Mouse (Mus musculus): ENCODE data around the gene Tm4sf19. TPM values are rescaled to one million over a fixed set of nuclear protein-coding genes. Genes with fewer than 3 reads are reported as not detected.
A peak's percentile ranks its signal among the peaks of the same experiment; 100 is the strongest.

The Tm4sf19 gene
- polyA plus RNA-seq, 1 experiment from 2014 or later, result not detected

DNA sequence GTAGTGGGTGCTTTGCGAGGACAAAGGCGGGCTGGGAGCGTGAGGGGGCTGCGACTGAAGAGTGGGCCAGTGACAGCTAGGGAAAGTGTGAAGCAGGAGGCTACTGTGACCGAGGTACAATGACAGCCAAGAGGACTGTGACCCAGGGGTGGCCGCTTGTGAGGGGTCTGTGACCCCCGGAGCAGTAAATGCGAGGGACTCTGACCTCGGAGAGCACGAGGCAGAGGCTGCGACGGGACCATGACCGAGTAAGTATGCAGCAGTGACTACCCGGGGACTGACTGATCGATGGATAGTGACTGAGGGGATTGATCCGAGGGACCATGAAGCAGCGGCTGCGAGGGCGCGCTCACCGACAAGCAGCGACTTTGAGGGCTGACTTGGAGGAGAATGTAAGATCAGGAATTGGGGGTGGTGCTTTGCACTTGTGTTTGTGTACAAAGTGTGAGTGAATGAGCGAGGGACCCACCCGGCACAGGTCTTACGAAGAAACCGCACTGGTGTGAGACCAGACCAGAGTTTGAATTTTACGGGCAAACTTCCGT lies 30.8 kb downstream of the Tm4sf19 start:
- peak; percentile 42 for DNase-seq (ENCODE audit: low spot score)
- H3K9me3 ChIP-seq (ENCODE audit: control insufficient read depth, low read length), result no peaks in the 10 kb centered on the region
- no peaks in the 10 kb centered on the region for H3K36me3 ChIP-seq (ENCODE audit: control insufficient read depth, insufficient read depth, low read length)
- H3K4me1 ChIP-seq (replicated peaks; ENCODE audit: control insufficient read depth, insufficient read depth), result 0 out of 2 replicates have a peak, but pooled peaks cover 4% of the 10 kb centered on the region
- ATAC-seq (ENCODE audit: low FRiP score, low TSS enrichment), result peak; percentile 50
- under 1% methylated on average over 28 of the region's 28 CpGs for WGBS
- peak overlapping the region; percentile 90 for H3K27ac ChIP-seq (replicated peaks)
- no peaks in the 10 kb centered on the region for H3K27me3 ChIP-seq (ENCODE audit: control insufficient read depth, insufficient read depth, low read length)
- peak overlapping the region; percentile 93 for H3K4me2 ChIP-seq (replicated peaks; ENCODE audit: low read depth)
- peak overlapping the region; percentile 92 for H3K4me3 ChIP-seq (ENCODE audit: low read depth, low read length)
- no peak for TF ChIP-seq EP300 (optimal IDR thresholded peaks at IDR 0.05)
- no peak for TF ChIP-seq CTCF (IDR thresholded peaks at IDR 0.05; ENCODE audit: low read depth)
- H3K9ac ChIP-seq (ENCODE audit: low read length), result peak overlapping the region; percentile 91

DNA sequence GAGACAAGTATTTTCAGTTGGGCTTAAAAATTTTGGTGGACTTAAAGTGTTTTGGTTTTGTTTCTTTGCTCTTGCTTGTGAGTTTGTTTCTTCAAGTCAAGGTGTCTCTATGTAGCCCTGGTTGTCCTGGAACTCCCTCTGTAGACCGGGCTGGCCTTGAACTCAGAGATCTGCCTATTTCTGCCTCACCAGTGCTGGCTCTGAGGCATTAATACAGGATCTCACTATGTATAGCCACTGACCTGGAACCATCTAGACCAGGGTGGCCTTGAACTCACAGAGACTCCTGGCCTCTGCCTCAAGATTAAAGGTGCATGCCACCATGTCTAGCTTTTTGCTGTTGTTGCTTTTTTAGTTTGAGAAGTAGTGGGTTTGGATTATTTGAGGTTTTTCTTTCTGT lies 31.6 kb downstream of the Tm4sf19 start:
- no peak for DNase-seq (ENCODE audit: low spot score)
- Histone ChIP-seq H3K9me3 (ENCODE audit: control insufficient read depth, low read length) (no peaks in the 10 kb centered on the region), H3K4me2 (replicated peaks; ENCODE audit: low read depth) (peak overlapping the region; percentile 93), H3K9ac (ENCODE audit: low read length) (peak overlapping the region; percentile 91; the same call in 1 of the 2 replicates), H3K27ac (replicated peaks) (no peak overlapping the region), H3K4me3 (ENCODE audit: low read depth, low read length) (peak overlapping the region; percentile 92; the same call in 1 of the 2 replicates), H3K36me3 (ENCODE audit: control insufficient read depth, insufficient read depth, low read length) (no peaks in the 10 kb centered on the region), H3K4me1 (replicated peaks; ENCODE audit: control insufficient read depth, insufficient read depth) (0 out of 2 replicates have a peak, but pooled peaks cover 4% of the 10 kb centered on the region), H3K27me3 (ENCODE audit: control insufficient read depth, insufficient read depth, low read length) (no peaks in the 10 kb centered on the region)
- 93% methylated on average over 1 of the region's 1 CpGs for WGBS
- no peak for ATAC-seq (ENCODE audit: low FRiP score, low TSS enrichment)
- no peak for TF ChIP-seq CTCF (IDR thresholded peaks at IDR 0.05; ENCODE audit: low read depth)

DNA sequence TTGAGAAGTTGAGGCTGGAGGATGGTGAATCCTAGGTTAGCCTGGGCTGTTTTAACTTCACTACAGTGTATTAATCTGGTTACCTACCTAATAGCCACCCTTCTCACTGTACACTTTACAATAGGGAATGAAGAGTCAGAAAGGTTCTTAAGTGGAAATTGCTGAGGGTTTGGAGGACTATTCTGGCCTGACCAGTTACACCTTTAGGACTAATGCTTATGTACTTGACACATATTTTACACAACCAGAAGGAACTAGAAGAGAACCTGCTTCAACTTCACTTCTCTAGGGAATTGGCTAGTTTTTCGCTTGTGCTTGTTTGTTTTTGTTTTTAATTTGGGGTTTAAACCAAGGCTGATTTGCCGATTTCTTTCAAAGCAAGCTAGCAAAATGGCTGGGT lies 32.8 kb downstream of the Tm4sf19 start:
- ATAC-seq (ENCODE audit: low FRiP score, low TSS enrichment) (no peak), DNase-seq (ENCODE audit: low spot score) (no peak)
- Histone ChIP-seq H3K4me2 (replicated peaks; ENCODE audit: low read depth) (no peak overlapping the region), H3K4me1 (replicated peaks; ENCODE audit: control insufficient read depth, insufficient read depth) (0 out of 2 replicates have a peak, but pooled peaks cover 4% of the 10 kb centered on the region), H3K9me3 (ENCODE audit: control insufficient read depth, low read length) (no peaks in the 10 kb centered on the region), H3K27ac (replicated peaks) (no peak overlapping the region), H3K4me3 (ENCODE audit: low read depth, low read length) (no peak overlapping the region), H3K27me3 (ENCODE audit: control insufficient read depth, insufficient read depth, low read length) (no peaks in the 10 kb centered on the region), H3K36me3 (ENCODE audit: control insufficient read depth, insufficient read depth, low read length) (no peaks in the 10 kb centered on the region), H3K9ac (ENCODE audit: low read length) (no peak overlapping the region)
- 79% methylated on average over 2 of the region's 2 CpGs for WGBS
- TF ChIP-seq EP300 (optimal IDR thresholded peaks at IDR 0.05), result no peak
- TF ChIP-seq CTCF (IDR thresholded peaks at IDR 0.05; ENCODE audit: low read depth), result no peak

DNA sequence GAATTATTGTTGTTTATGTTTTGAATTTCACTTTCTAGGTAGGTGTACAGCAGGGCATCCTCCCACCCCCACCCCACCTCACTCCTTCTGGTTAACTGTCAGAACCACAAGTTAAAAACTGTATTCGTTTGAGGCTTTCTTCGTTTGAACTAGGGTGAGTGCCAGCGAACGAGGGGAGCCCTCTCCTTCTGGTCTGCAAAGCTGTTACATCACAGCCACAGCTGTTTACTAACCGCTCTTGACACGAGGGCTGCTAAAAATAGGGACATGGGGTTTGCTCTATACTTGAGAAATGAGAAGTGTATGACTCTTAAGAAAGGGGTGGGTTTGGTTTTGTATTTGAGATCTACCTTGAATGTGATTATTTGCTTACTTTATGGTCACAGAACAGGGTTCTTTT lies 33.8 kb downstream of the Tm4sf19 start:
- TF ChIP-seq EP300 (optimal IDR thresholded peaks at IDR 0.05), result no peak
- TF ChIP-seq CTCF (IDR thresholded peaks at IDR 0.05; ENCODE audit: low read depth), result no peak
- Histone ChIP-seq H3K9me3 (ENCODE audit: control insufficient read depth, low read length) (no peaks in the 10 kb centered on the region), H3K27me3 (ENCODE audit: control insufficient read depth, insufficient read depth, low read length) (no peaks in the 10 kb centered on the region), H3K36me3 (ENCODE audit: control insufficient read depth, insufficient read depth, low read length) (no peaks in the 10 kb centered on the region), H3K27ac (replicated peaks) (no peak overlapping the region), H3K4me3 (ENCODE audit: low read depth, low read length) (no peak overlapping the region), H3K4me1 (replicated peaks; ENCODE audit: control insufficient read depth, insufficient read depth) (0 out of 2 replicates have a peak, but pooled peaks cover 4% of the 10 kb centered on the region), H3K4me2 (replicated peaks; ENCODE audit: low read depth) (no peak overlapping the region), H3K9ac (ENCODE audit: low read length) (no peak overlapping the region)
- ATAC-seq (ENCODE audit: low FRiP score, low TSS enrichment) (no peak), DNase-seq (ENCODE audit: low spot score) (no peak)
- 36% methylated on average over 6 of the region's 6 CpGs for WGBS

DNA sequence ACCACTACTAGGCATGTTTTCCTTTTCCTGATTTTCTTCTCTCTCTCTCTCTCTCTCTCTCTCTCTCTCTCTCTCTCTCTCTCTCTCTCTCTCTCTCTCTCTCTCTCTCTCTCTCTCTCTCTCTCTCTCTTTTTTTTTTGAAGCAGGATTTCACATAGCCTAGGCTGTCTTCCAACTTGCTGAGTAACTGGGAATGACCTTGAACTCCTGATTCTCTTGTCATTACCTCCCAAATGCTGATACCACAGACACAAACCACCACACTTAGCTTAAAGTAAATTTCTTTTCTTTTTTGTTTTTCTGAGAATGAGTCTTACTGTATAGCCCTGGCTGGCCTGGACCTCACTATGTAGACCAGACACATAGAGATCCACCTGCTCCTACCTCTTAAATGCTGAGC lies 34.4 kb downstream of the Tm4sf19 start:
- no peak overlapping the region for H3K9ac ChIP-seq (ENCODE audit: low read length)
- H3K4me2 ChIP-seq (replicated peaks; ENCODE audit: low read depth), result no peak overlapping the region
- no peak for DNase-seq (ENCODE audit: low spot score)
- no peak overlapping the region for H3K27ac ChIP-seq (replicated peaks)
- H3K4me3 ChIP-seq (ENCODE audit: low read depth, low read length), result no peak overlapping the region
- H3K4me1 ChIP-seq (replicated peaks; ENCODE audit: control insufficient read depth, insufficient read depth), result 0 out of 2 replicates have a peak, but pooled peaks cover 4% of the 10 kb centered on the region
- TF ChIP-seq EP300 (optimal IDR thresholded peaks at IDR 0.05) (no peak), CTCF (IDR thresholded peaks at IDR 0.05; ENCODE audit: low read depth) (no peak)
- no peaks in the 10 kb centered on the region for H3K36me3 ChIP-seq (ENCODE audit: control insufficient read depth, insufficient read depth, low read length)
- H3K9me3 ChIP-seq (ENCODE audit: control insufficient read depth, low read length), result no peaks in the 10 kb centered on the region
- ATAC-seq (ENCODE audit: low FRiP score, low TSS enrichment), result no peak
- no peaks in the 10 kb centered on the region for H3K27me3 ChIP-seq (ENCODE audit: control insufficient read depth, insufficient read depth, low read length)

DNA sequence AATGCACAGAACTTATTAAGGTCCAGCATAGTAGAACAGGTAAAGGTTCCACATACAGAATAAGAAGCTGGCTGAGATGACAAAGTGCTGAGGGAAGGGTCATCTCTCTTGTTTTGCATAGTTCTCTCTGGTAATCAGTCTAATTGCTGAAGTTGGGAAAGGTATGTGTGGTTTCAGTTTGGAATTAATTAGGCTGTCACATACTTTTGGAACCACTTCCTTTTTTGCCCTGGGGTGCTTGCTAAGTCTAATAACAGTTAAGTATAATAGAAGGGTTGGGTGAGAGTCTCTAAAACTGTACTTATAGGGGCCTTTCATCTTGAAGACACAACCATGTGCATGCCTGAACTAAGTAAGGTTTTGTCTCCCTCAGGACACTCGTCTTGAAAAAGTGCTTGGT lies 36.4 kb downstream of the Tm4sf19 start:
- Histone ChIP-seq H3K27me3 (ENCODE audit: control insufficient read depth, insufficient read depth, low read length) (no peaks in the 10 kb centered on the region), H3K4me1 (replicated peaks; ENCODE audit: control insufficient read depth, insufficient read depth) (0 out of 2 replicates have a peak, but pooled peaks cover 4% of the 10 kb centered on the region), H3K9me3 (ENCODE audit: control insufficient read depth, low read length) (no peaks in the 10 kb centered on the region), H3K9ac (ENCODE audit: low read length) (no peak overlapping the region), H3K4me3 (ENCODE audit: low read depth, low read length) (no peak overlapping the region), H3K27ac (replicated peaks) (no peak overlapping the region), H3K4me2 (replicated peaks; ENCODE audit: low read depth) (no peak overlapping the region), H3K36me3 (ENCODE audit: control insufficient read depth, insufficient read depth, low read length) (0 out of 2 replicates have a peak, but pooled peaks cover 2% of the 10 kb centered on the region)
- ATAC-seq (ENCODE audit: low FRiP score, low TSS enrichment) (no peak), DNase-seq (ENCODE audit: low spot score) (no peak)
- TF ChIP-seq EP300 (optimal IDR thresholded peaks at IDR 0.05) (no peak), CTCF (IDR thresholded peaks at IDR 0.05; ENCODE audit: low read depth) (no peak)
- WGBS, result 52% methylated on average over 1 of the region's 1 CpGs

All from stomach, postnatal 0 days (tissue).